Mouse (Mus musculus) embryonic fibroblast, embryonic 13.5 days (primary cell): ENCODE measurements around the gene Anks3.

Experiments used
- CTCF ChIP-seq: IDR thresholded peaks from 2 replicates; pipeline ENCODE4 v1.5.1; 2011; ENCODE audit warnings: mild to moderate bottlenecking, control low read depth, low read length, moderate library complexity, borderline replicate concordance; ENCODE audit not compliant: insufficient read depth
- POLR2A ChIP-seq: IDR thresholded peaks from 2 replicates; pipeline ENCODE4 v1.6.1; 2011; ENCODE audit warnings: low read depth, mild to moderate bottlenecking, control low read depth, low read length, moderate library complexity

DNA sequence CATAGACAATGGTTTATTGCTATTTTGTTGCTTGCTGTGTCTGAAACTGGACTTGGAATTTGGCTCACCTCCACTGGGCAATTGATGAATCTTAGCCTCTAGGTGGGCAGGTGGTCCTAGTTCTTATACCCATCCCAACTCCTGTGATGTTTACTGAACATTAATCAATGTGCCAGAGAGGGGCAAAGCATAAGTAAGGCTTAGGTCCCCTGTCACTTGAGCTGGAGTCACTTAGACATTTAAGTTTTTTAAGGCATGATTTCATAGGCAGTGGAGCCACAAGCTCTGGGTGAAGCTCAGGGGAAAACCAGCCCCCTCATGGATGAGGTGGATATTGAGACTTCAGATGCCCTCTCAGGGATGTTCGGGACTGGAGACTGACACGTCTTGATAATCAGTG lies 25.5 kb downstream of the Anks3 start, which contains the start of gene Nudt16l1:
- TF ChIP-seq CTCF, result no peak
- no peak for TF ChIP-seq POLR2A
